In genomic region chr11:50234606-50235005, GRCm38 (mm10) we compare ENCODE assay signal across 17 mouse cellular contexts. TPM values are rescaled to one million over a fixed set of nuclear protein-coding genes. Genes with fewer than 3 reads are reported as not detected.
"Had no signal": no experiment of that assay in that cellular context is flagged by ENCODE, and none has a peak within 500 bp of the region (broad histone marks: within the 10 kb centered on the region; RNA-seq: fewer than 3 reads in every experiment).

No protein-coding gene starts in this region.

- H3K4me2 ChIP-seq: lung, embryonic 15.5 days; midbrain, embryonic 11.5 days; midbrain, embryonic 13.5 days; midbrain, embryonic 15.5 days; neural tube, embryonic 12.5 days; stomach, embryonic 15.5 days had no signal

- H3K4me3 ChIP-seq: lung, embryonic 15.5 days; megakaryocyte, embryonic 14.5 days; midbrain, embryonic 13.5 days; midbrain, embryonic 15.5 days; neural tube, embryonic 12.5 days; stomach, embryonic 15.5 days had no signal

- H3K27ac ChIP-seq: lung, embryonic 15.5 days; macrophage; midbrain, embryonic 13.5 days; midbrain, embryonic 15.5 days; neural tube, embryonic 12.5 days; stomach, embryonic 15.5 days; stomach, postnatal 0 days had no signal

- H3K9ac ChIP-seq: lung, embryonic 15.5 days; midbrain, embryonic 13.5 days; midbrain, embryonic 15.5 days; neural tube, embryonic 12.5 days; stomach, embryonic 15.5 days had no signal

- ATAC-seq: lung, postnatal 0 days; midbrain, embryonic 13.5 days; midbrain, embryonic 15.5 days had no signal

- DNase-seq: lung, adult 2 months; lung, postnatal 14 days; lung, postnatal 36 days; right cerebral cortex, postnatal 14 days; thymus, adult 2 months; thymus, postnatal 25 days had no signal

- H3K9me3 ChIP-seq: lung, embryonic 15.5 days; megakaryocyte, embryonic 14.5 days; midbrain, embryonic 13.5 days; midbrain, embryonic 15.5 days; neural tube, embryonic 12.5 days; stomach, embryonic 15.5 days had no signal

RNA-seq across cellular contexts. Expression of gene Ltc4s, which starts 3.8 kb away (rescaled TPM):
- total RNA-seq: monocyte, adult 5-6 weeks had no signal
